Mouse (Mus musculus): ENCODE measurements at regions not wholly inside any gene's neighbourhood (a gene's known extent, or its start where the extent isn't known, plus 50 kb on each side); places are given as distances from the start of the nearest gene placed in this dataset.

GRCm38 (mm10) chr8:33115271-33116236 is 313.0 kb upstream of the 5930422O12Rik start:
- Histone ChIP-seq H3K27me3 (ENCODE audit: control insufficient read depth, insufficient read depth, low read length) (no peaks in the 10 kb centered on the region), H3K4me3 (replicated peaks; ENCODE audit: insufficient read depth, low read depth, low read length) (no peak overlapping the region), H3K4me1 (ENCODE audit: control insufficient read depth, insufficient read depth, low read length) (no peaks in the 10 kb centered on the region), H3K27ac (ENCODE audit: insufficient read depth, low read length) (no peak overlapping the region)
- TF ChIP-seq POLR2A (IDR thresholded peaks at IDR 0.05; ENCODE audit: borderline replicate concordance, insufficient read depth, low read length) (no peak), CTCF (IDR thresholded peaks at IDR 0.05; ENCODE audit: borderline replicate concordance, insufficient read depth, low read depth, low read length) (no peak)
- WGBS: 44% methylated on average over 17 of the region's 17 CpGs
- DNase-seq: no peak

GRCm38 (mm10) chr8:33123061-33123587 is 305.4 kb upstream of the 5930422O12Rik start:
- Histone ChIP-seq H3K27me3 (ENCODE audit: control insufficient read depth, insufficient read depth, low read length) (no peaks in the 10 kb centered on the region), H3K4me3 (replicated peaks; ENCODE audit: insufficient read depth, low read depth, low read length) (no peak overlapping the region), H3K4me1 (ENCODE audit: control insufficient read depth, insufficient read depth, low read length) (no peaks in the 10 kb centered on the region), H3K27ac (ENCODE audit: insufficient read depth, low read length) (no peak overlapping the region)
- TF ChIP-seq POLR2A (IDR thresholded peaks at IDR 0.05; ENCODE audit: borderline replicate concordance, insufficient read depth, low read length) (no peak), CTCF (IDR thresholded peaks at IDR 0.05; ENCODE audit: borderline replicate concordance, insufficient read depth, low read depth, low read length) (no peak)
- DNase-seq: no peak
- 88% methylated on average over 3 of the region's 3 CpGs for WGBS

- H3K27me3 ChIP-seq (ENCODE audit: control insufficient read depth, insufficient read depth, low read length): no peaks in the 10 kb centered on the region
- H3K27ac ChIP-seq (ENCODE audit: insufficient read depth, low read length): no peak overlapping the region
- H3K4me3 ChIP-seq (replicated peaks; ENCODE audit: insufficient read depth, low read depth, low read length): no peak overlapping the region
- DNase-seq: no peak
- H3K4me1 ChIP-seq (ENCODE audit: control insufficient read depth, insufficient read depth, low read length): no peaks in the 10 kb centered on the region
- TF ChIP-seq CTCF (IDR thresholded peaks at IDR 0.05; ENCODE audit: borderline replicate concordance, insufficient read depth, low read depth, low read length) (no peak), POLR2A (IDR thresholded peaks at IDR 0.05; ENCODE audit: borderline replicate concordance, insufficient read depth, low read length) (no peak)
- 14% methylated on average over 2 of the region's 2 CpGs for WGBS
These were observed 301.5 kb upstream of the 5930422O12Rik start for GRCm38 (mm10) chr8:33126981-33127380.

GRCm38 (mm10) chr8:33138874-33139273 is 289.6 kb upstream of the 5930422O12Rik start:
- 11% methylated on average over 2 of the region's 2 CpGs for WGBS
- TF ChIP-seq POLR2A (IDR thresholded peaks at IDR 0.05; ENCODE audit: borderline replicate concordance, insufficient read depth, low read length): no peak
- no peak for TF ChIP-seq CTCF (IDR thresholded peaks at IDR 0.05; ENCODE audit: borderline replicate concordance, insufficient read depth, low read depth, low read length)
- DNase-seq: no peak
- H3K4me1 ChIP-seq (ENCODE audit: control insufficient read depth, insufficient read depth, low read length): no peaks in the 10 kb centered on the region
- no peaks in the 10 kb centered on the region for H3K27me3 ChIP-seq (ENCODE audit: control insufficient read depth, insufficient read depth, low read length)
- H3K4me3 ChIP-seq (replicated peaks; ENCODE audit: insufficient read depth, low read depth, low read length): no peak overlapping the region
- no peak overlapping the region for H3K27ac ChIP-seq (ENCODE audit: insufficient read depth, low read length)

- WGBS: 43% methylated on average over 2 of the region's 2 CpGs
- TF ChIP-seq CTCF (IDR thresholded peaks at IDR 0.05; ENCODE audit: borderline replicate concordance, insufficient read depth, low read depth, low read length) (no peak), POLR2A (IDR thresholded peaks at IDR 0.05; ENCODE audit: borderline replicate concordance, insufficient read depth, low read length) (no peak)
These were observed 288.7 kb upstream of the 5930422O12Rik start for GRCm38 (mm10) chr8:33139850-33140249.

GRCm38 (mm10) chr8:33177642-33178041 is 250.9 kb upstream of the 5930422O12Rik start:
- 79% methylated on average over 6 of the region's 6 CpGs for WGBS
- Histone ChIP-seq H3K4me3 (replicated peaks; ENCODE audit: insufficient read depth, low read depth, low read length) (no peak overlapping the region), H3K4me1 (ENCODE audit: control insufficient read depth, insufficient read depth, low read length) (no peaks in the 10 kb centered on the region), H3K27ac (ENCODE audit: insufficient read depth, low read length) (no peak overlapping the region), H3K27me3 (ENCODE audit: control insufficient read depth, insufficient read depth, low read length) (no peaks in the 10 kb centered on the region)
- TF ChIP-seq POLR2A (IDR thresholded peaks at IDR 0.05; ENCODE audit: borderline replicate concordance, insufficient read depth, low read length) (no peak), CTCF (IDR thresholded peaks at IDR 0.05; ENCODE audit: borderline replicate concordance, insufficient read depth, low read depth, low read length) (no peak)
- no peak for DNase-seq

More at GRCm38 (mm10) chr8:33139850-33140249, 288.7 kb upstream of the 5930422O12Rik start:
- Histone ChIP-seq H3K4me3 (replicated peaks; ENCODE audit: insufficient read depth, low read depth, low read length) (no peak overlapping the region), H3K27ac (ENCODE audit: insufficient read depth, low read length) (no peak overlapping the region), H3K4me1 (ENCODE audit: control insufficient read depth, insufficient read depth, low read length) (no peaks in the 10 kb centered on the region), H3K27me3 (ENCODE audit: control insufficient read depth, insufficient read depth, low read length) (no peaks in the 10 kb centered on the region)
- DNase-seq: no peak

- Histone ChIP-seq H3K27me3 (ENCODE audit: control insufficient read depth, insufficient read depth, low read length) (no peaks in the 10 kb centered on the region), H3K4me3 (replicated peaks; ENCODE audit: insufficient read depth, low read depth, low read length) (no peak overlapping the region), H3K4me1 (ENCODE audit: control insufficient read depth, insufficient read depth, low read length) (no peaks in the 10 kb centered on the region), H3K27ac (ENCODE audit: insufficient read depth, low read length) (no peak overlapping the region)
- DNase-seq: no peak
- no peak for TF ChIP-seq POLR2A (IDR thresholded peaks at IDR 0.05; ENCODE audit: borderline replicate concordance, insufficient read depth, low read length)
- TF ChIP-seq CTCF (IDR thresholded peaks at IDR 0.05; ENCODE audit: borderline replicate concordance, insufficient read depth, low read depth, low read length): no peak
- 79% methylated on average over 9 of the region's 9 CpGs for WGBS
These were observed 245.5 kb upstream of the 5930422O12Rik start for GRCm38 (mm10) chr8:33183029-33183428.
